Mouse (Mus musculus): ENCODE results near the gene Cxcr4.
A peak's percentile ranks its signal among the peaks of the same experiment; 100 is the strongest.
"Not testable (repeated sequence)": the region's sequence is repeated elsewhere in the genome, so short reads cannot be mapped to it uniquely, and the experiment has no call there.

Gene Cxcr4

GRCm38 (mm10) chr1:128597209-128597782, 5.2 kb upstream of the Cxcr4 start:
- no peak for DNase-seq

- no peak for DNase-seq
Measured at GRCm38 (mm10) chr1:128595528-128595927, 3.4 kb upstream of the Cxcr4 start.

GRCm38 (mm10) chr1:128595105-128595420, 3.0 kb upstream of the Cxcr4 start:
- DNase-seq, result no peak

GRCm38 (mm10) chr1:128594353-128595104, 2.4 kb upstream of the Cxcr4 start:
- DNase-seq, result no peak

GRCm38 (mm10) chr1:128592961-128593501, 938 bp upstream of the Cxcr4 start:
- peak; percentile 68 for DNase-seq

- DNase-seq, result peak; percentile 74
Measured at GRCm38 (mm10) chr1:128591721-128592210, 327 bp downstream of the Cxcr4 start.

- DNase-seq, result peak; percentile 90
Measured at GRCm38 (mm10) chr1:128590816-128591720, 1.0 kb downstream of the Cxcr4 start.

- DNase-seq, result peak; percentile 26
Measured at GRCm38 (mm10) chr1:128590011-128590410, 2.1 kb downstream of the Cxcr4 start.

- no peak for DNase-seq
Measured at GRCm38 (mm10) chr1:128589488-128589887, 2.6 kb downstream of the Cxcr4 start.

- DNase-seq, result no peak
Measured at GRCm38 (mm10) chr1:128588337-128588736, 3.8 kb downstream of the Cxcr4 start.

GRCm38 (mm10) chr1:128586928-128587780, 4.9 kb downstream of the Cxcr4 start:
- peak; percentile 11 for DNase-seq

GRCm38 (mm10) chr1:128586162-128586927, 5.7 kb downstream of the Cxcr4 start:
- no peak for DNase-seq

- DNase-seq, result no peak
Measured at GRCm38 (mm10) chr1:128585396-128586161, 6.5 kb downstream of the Cxcr4 start.

- DNase-seq, result not testable (repeated sequence)
Measured at GRCm38 (mm10) chr1:128584716-128585115, 7.4 kb downstream of the Cxcr4 start.

GRCm38 (mm10) chr1:128583279-128583872, 8.7 kb downstream of the Cxcr4 start:
- DNase-seq, result no peak

GRCm38 (mm10) chr1:128580321-128580720, 11.8 kb downstream of the Cxcr4 start:
- DNase-seq, result no peak

GRCm38 (mm10) chr1:128578454-128578853, 13.6 kb downstream of the Cxcr4 start:
- DNase-seq, result no peak

GRCm38 (mm10) chr1:128575096-128575495, 17.0 kb downstream of the Cxcr4 start:
- no peak for DNase-seq

GRCm38 (mm10) chr1:128571033-128571432, 21.1 kb downstream of the Cxcr4 start:
- no peak for DNase-seq

GRCm38 (mm10) chr1:128569992-128570648, 22.0 kb downstream of the Cxcr4 start:
- DNase-seq, result peak; percentile 43

Data from thymus, postnatal 4 days (tissue).